Mouse (Mus musculus): ENCODE measurements around the gene Mrgpre. TPM values are rescaled to one million over a fixed set of nuclear protein-coding genes. Genes with fewer than 3 reads are reported as not detected.

Gene Mrgpre
- polyA plus RNA-seq, 1 experiment from 2014 or later: 1.6 TPM

GRCm38 (mm10) chr7:143822375-143823265 lies 38.3 kb upstream of the Mrgpre start, which contains the start of the genes Nadsyn1 and Dhcr7:
TSS of gene Nadsyn1 (minus strand) at chr7:143822849.
TSS of gene Dhcr7 (plus strand) at chr7:143823145.
- WGBS: under 1% methylated on average over 40 of the region's 40 CpGs
- Histone ChIP-seq H3K27ac (ENCODE audit: low read length) (peak within 1 kb of the TSS; percentile 68), H3K9ac (ENCODE audit: low read length) (peak within 1 kb of the TSS; percentile 86), H3K4me1 (replicated peaks; ENCODE audit: control insufficient read depth, insufficient read depth, low read length) (peaks cover 9% of the 10 kb centered on the region), H3K4me3 (ENCODE audit: low read length) (peak within 1 kb of the TSS; percentile 82), H3K4me2 (ENCODE audit: low read depth, low read length) (peak within 1 kb of the TSS; percentile 64), H3K36me3 (ENCODE audit: control insufficient read depth, insufficient read depth, low read length) (peaks cover 6% of the 10 kb centered on the region), H3K9me3 (ENCODE audit: control insufficient read depth, low read length) (no peaks in the 10 kb centered on the region), H3K27me3 (ENCODE audit: control insufficient read depth, insufficient read depth, low read depth, low read length) (no peaks in the 10 kb centered on the region)
- ATAC-seq (ENCODE audit: low read depth): peak; percentile 99

DNA sequence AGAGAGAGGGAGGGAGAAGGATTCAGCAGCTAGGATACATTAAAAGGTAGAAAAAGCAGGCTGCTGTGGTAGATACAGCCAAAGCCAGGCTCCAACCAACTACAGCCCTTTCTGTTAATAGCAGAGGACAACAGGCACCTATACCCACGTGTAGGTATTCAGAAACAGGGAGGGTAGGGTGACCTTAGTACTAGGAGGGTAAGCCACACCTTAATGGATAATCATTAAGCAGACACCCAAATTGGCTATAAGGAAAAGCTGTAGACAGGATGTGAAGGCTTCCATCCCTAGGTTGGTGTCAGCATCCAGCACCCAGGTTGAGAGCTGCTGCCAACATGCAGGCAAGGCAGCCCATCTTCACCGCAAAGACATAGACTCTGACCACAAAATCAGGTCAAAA lies 36.9 kb upstream of the Mrgpre start:
- WGBS: 79% methylated on average over 2 of the region's 2 CpGs
- no peak overlapping the region for H3K9ac ChIP-seq (ENCODE audit: low read length)
- H3K4me3 ChIP-seq (ENCODE audit: low read length): no peak overlapping the region
- H3K4me1 ChIP-seq (replicated peaks; ENCODE audit: control insufficient read depth, insufficient read depth, low read length): peaks cover 9% of the 10 kb centered on the region
- no peak for ATAC-seq (ENCODE audit: low read depth)
- no peaks in the 10 kb centered on the region for H3K27me3 ChIP-seq (ENCODE audit: control insufficient read depth, insufficient read depth, low read depth, low read length)
- H3K9me3 ChIP-seq (ENCODE audit: control insufficient read depth, low read length): no peaks in the 10 kb centered on the region
- H3K4me2 ChIP-seq (ENCODE audit: low read depth, low read length): no peak overlapping the region
- no peak overlapping the region for H3K27ac ChIP-seq (ENCODE audit: low read length)
- peaks cover 8% of the 10 kb centered on the region for H3K36me3 ChIP-seq (ENCODE audit: control insufficient read depth, insufficient read depth, low read length)

- Histone ChIP-seq H3K4me3 (ENCODE audit: low read length) (no peak overlapping the region), H3K27me3 (ENCODE audit: control insufficient read depth, insufficient read depth, low read depth, low read length) (no peaks in the 10 kb centered on the region), H3K4me1 (replicated peaks; ENCODE audit: control insufficient read depth, insufficient read depth, low read length) (peaks cover 9% of the 10 kb centered on the region), H3K4me2 (ENCODE audit: low read depth, low read length) (no peak overlapping the region), H3K36me3 (ENCODE audit: control insufficient read depth, insufficient read depth, low read length) (peaks cover 18% of the 10 kb centered on the region), H3K27ac (ENCODE audit: low read length) (no peak overlapping the region), H3K9ac (ENCODE audit: low read length) (no peak overlapping the region), H3K9me3 (ENCODE audit: control insufficient read depth, low read length) (no peaks in the 10 kb centered on the region)
- ATAC-seq (ENCODE audit: low read depth): no peak
- WGBS: 71% methylated on average over 4 of the region's 4 CpGs
These were observed 34.9 kb upstream of the Mrgpre start for GRCm38 (mm10) chr7:143819201-143819600.

DNA sequence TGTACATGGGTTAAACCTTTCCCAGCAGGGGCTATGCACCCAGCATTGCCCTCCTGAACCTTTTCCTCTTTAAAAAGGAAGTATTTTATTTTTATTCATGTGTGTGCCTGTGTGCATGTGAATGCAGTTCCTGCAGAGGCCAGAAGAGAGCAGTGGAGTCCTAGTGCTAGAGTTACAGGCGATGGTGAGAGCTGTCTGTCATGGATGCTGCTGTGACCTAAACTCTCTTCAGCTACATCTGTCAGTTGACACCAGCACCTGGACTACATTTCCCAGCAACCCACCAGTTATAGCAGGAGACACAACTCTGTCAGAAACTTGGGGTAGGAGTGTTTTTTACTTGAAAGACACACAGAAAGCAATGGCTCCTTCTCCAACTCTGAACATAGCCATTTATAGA lies 24.6 kb upstream of the Mrgpre start:
- no peak overlapping the region for H3K4me3 ChIP-seq (ENCODE audit: low read length)
- no peak overlapping the region for H3K9ac ChIP-seq (ENCODE audit: low read length)
- H3K36me3 ChIP-seq (ENCODE audit: control insufficient read depth, insufficient read depth, low read length): peaks cover 29% of the 10 kb centered on the region
- 44% methylated on average over 1 of the region's 1 CpGs for WGBS
- H3K9me3 ChIP-seq (ENCODE audit: control insufficient read depth, low read length): no peaks in the 10 kb centered on the region
- no peaks in the 10 kb centered on the region; the same call in 1 of the 2 replicates for H3K4me1 ChIP-seq (replicated peaks; ENCODE audit: control insufficient read depth, insufficient read depth, low read length)
- H3K27me3 ChIP-seq (ENCODE audit: control insufficient read depth, insufficient read depth, low read depth, low read length): no peaks in the 10 kb centered on the region
- no peak overlapping the region for H3K4me2 ChIP-seq (ENCODE audit: low read depth, low read length)
- H3K27ac ChIP-seq (ENCODE audit: low read length): no peak overlapping the region
- no peak for ATAC-seq (ENCODE audit: low read depth)

DNA sequence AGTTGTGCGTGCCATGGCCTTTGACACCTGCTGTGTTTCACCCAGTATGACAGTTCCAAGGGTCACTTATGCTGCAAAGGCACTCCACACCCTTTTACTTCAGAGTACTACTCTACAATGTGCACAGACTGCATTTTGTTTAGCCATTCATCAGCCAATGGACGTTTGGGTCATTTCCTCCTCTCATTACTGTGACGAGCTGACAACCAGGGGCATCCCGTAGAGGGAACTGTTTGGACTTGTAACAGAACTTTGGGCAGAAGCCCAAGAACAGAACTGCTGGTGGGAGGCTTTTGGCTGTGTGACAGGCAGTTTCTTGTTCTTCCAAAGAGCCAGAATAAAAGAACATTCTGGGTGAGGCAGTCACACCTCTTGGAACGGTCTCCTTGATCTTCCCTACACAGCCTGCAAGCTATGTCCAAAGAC lies 20.9 kb upstream of the Mrgpre start:
- Histone ChIP-seq H3K36me3 (ENCODE audit: control insufficient read depth, insufficient read depth, low read length) (peaks cover 29% of the 10 kb centered on the region), H3K4me2 (ENCODE audit: low read depth, low read length) (no peak overlapping the region), H3K4me3 (ENCODE audit: low read length) (no peak overlapping the region), H3K9me3 (ENCODE audit: control insufficient read depth, low read length) (no peaks in the 10 kb centered on the region), H3K27me3 (ENCODE audit: control insufficient read depth, insufficient read depth, low read depth, low read length) (no peaks in the 10 kb centered on the region), H3K4me1 (replicated peaks; ENCODE audit: control insufficient read depth, insufficient read depth, low read length) (no peaks in the 10 kb centered on the region; the same call in 1 of the 2 replicates), H3K27ac (ENCODE audit: low read length) (no peak overlapping the region), H3K9ac (ENCODE audit: low read length) (no peak overlapping the region)
- 52% methylated on average over 5 of the region's 5 CpGs for WGBS
- ATAC-seq (ENCODE audit: low read depth): peak; percentile 77

- Histone ChIP-seq H3K36me3 (ENCODE audit: control insufficient read depth, insufficient read depth, low read length) (peaks cover 18% of the 10 kb centered on the region), H3K9ac (ENCODE audit: low read length) (no peak overlapping the region)
- ATAC-seq (ENCODE audit: low read depth): no peak
These were observed 17.1 kb upstream of the Mrgpre start for GRCm38 (mm10) chr7:143801195-143802065.

DNA sequence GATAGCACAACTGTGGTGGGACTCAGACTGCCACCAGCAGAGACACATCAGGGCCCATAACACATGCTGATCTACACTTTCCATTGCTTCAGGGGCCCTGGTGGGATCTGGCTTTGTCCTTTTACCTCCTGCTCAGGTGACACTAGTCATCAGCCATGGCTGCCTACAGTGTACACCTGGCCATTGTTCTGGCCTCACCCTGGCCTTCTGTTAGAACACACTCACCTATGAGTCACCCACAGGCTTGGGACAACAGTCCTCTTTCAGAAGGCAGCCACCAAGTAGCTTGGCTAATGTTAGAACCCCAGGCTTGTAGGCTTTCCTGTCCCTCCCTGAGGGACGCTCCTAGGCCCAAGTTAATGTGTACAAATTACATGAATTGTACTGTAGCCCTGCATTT lies 16.5 kb upstream of the Mrgpre start:
- H3K27me3 ChIP-seq (ENCODE audit: control insufficient read depth, insufficient read depth, low read depth, low read length): no peaks in the 10 kb centered on the region
- ATAC-seq (ENCODE audit: low read depth): no peak
- no peak overlapping the region for H3K4me2 ChIP-seq (ENCODE audit: low read depth, low read length)
- no peaks in the 10 kb centered on the region for H3K9me3 ChIP-seq (ENCODE audit: control insufficient read depth, low read length)
- no peak overlapping the region for H3K27ac ChIP-seq (ENCODE audit: low read length)
- H3K9ac ChIP-seq (ENCODE audit: low read length): no peak overlapping the region
- peaks cover 18% of the 10 kb centered on the region for H3K36me3 ChIP-seq (ENCODE audit: control insufficient read depth, insufficient read depth, low read length)
- H3K4me1 ChIP-seq (replicated peaks; ENCODE audit: control insufficient read depth, insufficient read depth, low read length): no peaks in the 10 kb centered on the region; the same call in 1 of the 2 replicates
- 97% methylated on average over 1 of the region's 1 CpGs for WGBS
- H3K4me3 ChIP-seq (ENCODE audit: low read length): no peak overlapping the region

More at GRCm38 (mm10) chr7:143801195-143802065, 17.1 kb upstream of the Mrgpre start:
- no peak overlapping the region for H3K4me3 ChIP-seq (ENCODE audit: low read length)
- no peaks in the 10 kb centered on the region for H3K27me3 ChIP-seq (ENCODE audit: control insufficient read depth, insufficient read depth, low read depth, low read length)
- H3K27ac ChIP-seq (ENCODE audit: low read length): no peak overlapping the region
- H3K4me2 ChIP-seq (ENCODE audit: low read depth, low read length): no peak overlapping the region
- H3K4me1 ChIP-seq (replicated peaks; ENCODE audit: control insufficient read depth, insufficient read depth, low read length): no peaks in the 10 kb centered on the region; the same call in 1 of the 2 replicates
- 85% methylated on average over 8 of the region's 8 CpGs for WGBS
- H3K9me3 ChIP-seq (ENCODE audit: control insufficient read depth, low read length): no peaks in the 10 kb centered on the region

- Histone ChIP-seq H3K9ac (ENCODE audit: low read length) (no peak overlapping the region), H3K4me2 (ENCODE audit: low read depth, low read length) (no peak overlapping the region), H3K36me3 (ENCODE audit: control insufficient read depth, insufficient read depth, low read length) (peaks cover 16% of the 10 kb centered on the region), H3K9me3 (ENCODE audit: control insufficient read depth, low read length) (no peaks in the 10 kb centered on the region), H3K27me3 (ENCODE audit: control insufficient read depth, insufficient read depth, low read depth, low read length) (no peaks in the 10 kb centered on the region), H3K27ac (ENCODE audit: low read length) (no peak overlapping the region), H3K4me1 (replicated peaks; ENCODE audit: control insufficient read depth, insufficient read depth, low read length) (no peaks in the 10 kb centered on the region), H3K4me3 (ENCODE audit: low read length) (no peak overlapping the region)
- 73% methylated on average over 4 of the region's 4 CpGs for WGBS
- no peak for ATAC-seq (ENCODE audit: low read depth)
These were observed 14.5 kb upstream of the Mrgpre start for GRCm38 (mm10) chr7:143798783-143799182.

GRCm38 (mm10) chr7:143793121-143793520 lies 8.8 kb upstream of the Mrgpre start:
- H3K4me2 ChIP-seq (ENCODE audit: low read depth, low read length): no peak overlapping the region
- peaks cover 3% of the 10 kb centered on the region for H3K9me3 ChIP-seq (ENCODE audit: control insufficient read depth, low read length)
- no peak overlapping the region for H3K4me3 ChIP-seq (ENCODE audit: low read length)
- peak; percentile 68 for ATAC-seq (ENCODE audit: low read depth)
- 36% methylated on average over 4 of the region's 4 CpGs for WGBS
- H3K9ac ChIP-seq (ENCODE audit: low read length): no peak overlapping the region
- no peaks in the 10 kb centered on the region for H3K27me3 ChIP-seq (ENCODE audit: control insufficient read depth, insufficient read depth, low read depth, low read length)
- no peaks in the 10 kb centered on the region for H3K4me1 ChIP-seq (replicated peaks; ENCODE audit: control insufficient read depth, insufficient read depth, low read length)
- H3K36me3 ChIP-seq (ENCODE audit: control insufficient read depth, insufficient read depth, low read length): peaks cover 2% of the 10 kb centered on the region
- H3K27ac ChIP-seq (ENCODE audit: low read length): no peak overlapping the region
